Mouse (Mus musculus) olfactory bulb, adult 2 months (tissue): ENCODE data around the gene Apoe.

Experiments
- CTCF ChIP-seq: fragments of 200-500 bp; IDR thresholded peaks from 2 replicates; pipeline ENCODE4 v1.5.1; 2012; ENCODE audit warnings: low read depth, mild to moderate bottlenecking, low read length, moderate library complexity; ENCODE audit not compliant: insufficient read depth
- POLR2A ChIP-seq: fragments of 200-500 bp; IDR thresholded peaks from 2 replicates; pipeline ENCODE4 v1.6.1; 2012; ENCODE audit warnings: mild to moderate bottlenecking, low read depth, low read length, moderate library complexity; ENCODE audit not compliant: insufficient read depth

- TF ChIP-seq CTCF (no peak), POLR2A (no peak)
Observed at GRCm38 (mm10) chr7:19697949-19698906, 760 bp downstream of the Apoe start.
